Mouse (Mus musculus) gastrocnemius, adult 2 months (tissue): ENCODE results near the gene Prkd3. TPM values are rescaled to one million over a fixed set of nuclear protein-coding genes. Genes with fewer than 3 reads are reported as not detected.

Experiments used
- DNase-seq: peaks from one replicate; pipeline ENCODE4 v3.0.0; 2022
- H3K27ac ChIP-seq: fragments of 200-600 bp; 2 replicates; pipeline ENCODE4 v1.8.1; 2022; ENCODE audit warnings: mild to moderate bottlenecking
- H3K4me3 ChIP-seq: fragments of 200-600 bp; 2 replicates; pipeline ENCODE4 v1.8.1; 2022; ENCODE audit warnings: mild to moderate bottlenecking, moderate library complexity
- CTCF ChIP-seq: fragments of 200-600 bp; IDR thresholded peaks from 2 replicates; pipeline ENCODE4 v1.8.1; 2022; ENCODE audit warnings: antibody characterized with exemption, mild to moderate bottlenecking, moderate library complexity
- intact Hi-C: fragments of 180-260 bp; cut with DNase I; formaldehyde crosslinking; loops from one replicate; pipeline ENCODE4 v1.15.1; 2025
- total RNA-seq, 2 experiments: library from RNA; stranded (reverse); gene quantifications; 2 replicates each; pipeline ENCODE4 v1.2.3; 2021

Prkd3 gene
- total RNA-seq, 2 experiments from 2014 or later = 8.6 to 9.7 TPM

DNA sequence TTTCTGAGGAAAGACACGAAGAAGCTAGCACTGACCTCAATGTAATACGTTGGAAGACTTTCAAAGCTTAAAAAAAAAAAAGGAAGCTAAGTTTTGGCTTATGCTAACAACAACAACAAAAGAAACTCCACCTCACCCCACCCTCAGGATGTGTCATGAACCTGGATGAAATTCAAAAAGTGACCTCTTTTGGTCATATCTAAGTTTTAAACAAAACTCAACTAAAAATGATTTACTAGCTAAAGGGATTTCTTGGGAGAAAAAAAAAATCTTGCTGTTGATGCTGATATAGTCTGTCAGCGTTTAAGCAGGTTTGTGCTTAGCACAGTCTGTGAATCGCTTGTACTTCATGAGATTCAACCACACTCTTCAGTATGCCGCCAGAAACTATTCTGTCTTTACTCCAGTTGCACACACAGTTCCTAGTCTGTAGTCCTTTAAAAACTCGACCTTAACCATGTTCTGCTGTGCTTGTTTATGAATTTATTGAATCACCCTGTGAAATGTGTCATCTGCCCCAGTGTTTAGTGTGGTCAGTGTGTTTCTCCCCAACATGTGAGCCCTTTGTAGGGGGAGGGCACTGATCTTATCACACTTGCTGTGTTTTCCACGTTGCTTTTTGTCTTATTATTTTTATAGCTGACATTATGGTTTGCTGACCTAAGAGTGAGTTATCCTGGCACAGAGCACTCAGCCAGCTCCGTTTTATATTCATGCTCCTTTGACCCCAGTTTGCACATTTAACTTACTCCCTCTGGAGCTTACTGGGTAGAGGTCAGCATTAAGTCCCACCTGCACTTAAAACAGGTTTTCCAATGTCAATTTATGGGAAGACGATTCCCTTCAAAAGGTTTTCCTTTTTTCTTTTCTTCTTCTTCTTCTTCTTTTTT lies 25.4 kb downstream of the Prkd3 start:
- DNase-seq = no peak
- no peak for TF ChIP-seq CTCF
- peak overlapping the region; percentile 78 for H3K27ac ChIP-seq
- intact Hi-C loops = no loop called here
- H3K4me3 ChIP-seq = peak overlapping the region; percentile 41

GRCm38 (mm10) chr17:78994382-78994781 lies 26.2 kb downstream of the Prkd3 start:
- peak; percentile 31 for DNase-seq
- peak overlapping the region; percentile 78 for H3K27ac ChIP-seq
- peak overlapping the region; percentile 41 for H3K4me3 ChIP-seq
- intact Hi-C loops = no loop called here
- TF ChIP-seq CTCF = no peak

DNA sequence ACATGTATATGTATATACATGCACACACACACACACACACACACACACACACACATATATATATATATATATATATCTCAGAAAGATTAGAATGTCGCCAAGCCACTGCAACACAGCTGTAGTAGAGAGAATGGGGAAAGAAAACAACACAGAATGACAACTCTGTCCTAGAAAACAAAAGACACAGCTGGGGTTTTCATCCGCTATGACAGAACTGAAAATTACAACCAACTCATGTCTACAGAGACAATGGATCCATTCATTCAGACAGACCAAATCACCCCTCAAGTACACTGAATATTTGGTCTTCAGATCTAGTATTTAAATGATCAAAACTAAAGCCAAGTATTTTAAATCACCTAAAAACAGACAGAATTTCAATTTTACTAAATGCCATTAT lies 26.9 kb downstream of the Prkd3 start:
- Histone ChIP-seq H3K4me3 (no peak overlapping the region), H3K27ac (no peak overlapping the region)
- no peak for DNase-seq
- no peak for TF ChIP-seq CTCF
- intact Hi-C loops = no loop called here

GRCm38 (mm10) chr17:78992303-78993027 lies 28.2 kb downstream of the Prkd3 start:
- Histone ChIP-seq H3K27ac (peak overlapping the region; percentile 16; the same call in 1 of the 2 replicates), H3K4me3 (no peak overlapping the region)
- no peak for TF ChIP-seq CTCF
- DNase-seq = no peak
- intact Hi-C loops = no loop called here

DNA sequence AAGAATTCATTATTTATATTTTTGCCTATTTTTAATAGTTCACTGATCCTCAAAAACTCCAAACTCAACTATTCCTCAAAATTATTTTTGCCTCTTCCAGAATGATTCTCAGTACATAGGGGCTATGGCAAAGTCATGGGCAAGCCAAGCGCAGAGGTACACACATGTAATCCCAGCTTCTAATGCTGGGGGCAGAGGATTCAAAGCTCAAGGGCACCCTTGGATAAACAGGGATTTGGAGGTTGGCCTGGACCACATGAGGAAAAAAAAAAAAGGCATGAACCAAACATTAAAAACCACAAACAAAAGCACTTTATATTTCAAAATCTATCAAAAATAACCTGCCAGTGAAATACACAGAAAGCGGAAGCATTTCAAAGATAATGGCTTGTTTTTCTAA lies 29.1 kb downstream of the Prkd3 start:
- intact Hi-C loops = no loop called here
- H3K4me3 ChIP-seq = no peak overlapping the region
- no peak overlapping the region for H3K27ac ChIP-seq
- no peak for DNase-seq
- TF ChIP-seq CTCF = no peak

GRCm38 (mm10) chr17:78989015-78989414 lies 31.6 kb downstream of the Prkd3 start:
- Histone ChIP-seq H3K27ac (no peak overlapping the region), H3K4me3 (0 out of 2 replicates have a peak overlapping the region, but pooled peaks have one; percentile 1)
- intact Hi-C loops = no loop called here
- no peak for TF ChIP-seq CTCF
- DNase-seq = no peak

DNA sequence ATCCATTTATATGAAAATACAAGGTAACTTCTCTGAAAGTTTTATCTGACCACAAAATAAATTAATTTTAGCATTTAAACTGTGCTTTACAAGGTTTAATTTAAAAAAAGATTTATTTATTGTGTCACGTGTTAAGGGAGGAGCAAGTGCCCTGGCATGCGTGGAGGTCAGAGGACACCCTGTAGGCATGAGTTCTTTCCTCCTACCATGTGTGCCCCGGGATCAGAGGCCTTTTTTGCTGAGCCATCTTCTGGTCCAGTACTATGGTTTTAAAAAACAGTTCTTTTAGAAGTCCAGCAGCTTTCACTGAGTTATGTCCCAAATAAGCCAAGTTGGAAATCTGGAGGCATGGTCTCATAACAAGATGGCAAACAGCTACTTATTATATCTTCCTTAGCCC lies 36.9 kb downstream of the Prkd3 start:
- Histone ChIP-seq H3K4me3 (no peak overlapping the region), H3K27ac (no peak overlapping the region)
- intact Hi-C loops = no loop called here
- TF ChIP-seq CTCF = no peak
- DNase-seq = no peak

GRCm38 (mm10) chr17:78983166-78983565 lies 37.5 kb downstream of the Prkd3 start:
- 0 out of 2 replicates have a peak, but pooled peaks have one; percentile 9 for TF ChIP-seq CTCF
- intact Hi-C loops = no loop called here

DNA sequence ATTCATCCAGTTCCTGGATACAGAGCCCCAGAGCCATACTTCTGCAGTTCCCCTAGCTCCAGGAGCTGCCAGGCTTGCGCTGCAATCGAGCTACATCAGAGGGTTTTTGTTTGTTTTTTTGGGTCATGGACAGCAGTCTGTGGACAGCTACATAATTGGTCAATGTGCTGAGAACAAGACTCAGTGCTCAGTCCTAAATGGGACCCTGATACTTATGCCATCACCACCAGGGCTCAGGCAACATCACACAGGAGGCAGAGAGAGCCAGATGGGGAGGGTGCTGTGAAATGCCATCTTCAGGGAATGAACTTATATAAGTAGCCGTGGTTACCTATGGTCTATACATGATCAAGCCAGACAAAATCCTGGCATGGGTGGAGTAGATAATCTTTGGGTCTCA lies 52.1 kb downstream of the Prkd3 start:
- TF ChIP-seq CTCF = no peak
- Histone ChIP-seq H3K27ac (no peak overlapping the region), H3K4me3 (no peak overlapping the region)
- intact Hi-C loops = no loop called here
- DNase-seq = no peak

More at GRCm38 (mm10) chr17:78983166-78983565, 37.5 kb downstream of the Prkd3 start:
- H3K4me3 ChIP-seq = no peak overlapping the region
- H3K27ac ChIP-seq = no peak overlapping the region
- DNase-seq = no peak

- no peak for TF ChIP-seq CTCF
- intact Hi-C loops = no loop called here
- no peak for DNase-seq
- no peak overlapping the region for H3K27ac ChIP-seq
- H3K4me3 ChIP-seq = no peak overlapping the region
Measured at GRCm38 (mm10) chr17:78966092-78966883, 54.3 kb downstream of the Prkd3 start.

DNA sequence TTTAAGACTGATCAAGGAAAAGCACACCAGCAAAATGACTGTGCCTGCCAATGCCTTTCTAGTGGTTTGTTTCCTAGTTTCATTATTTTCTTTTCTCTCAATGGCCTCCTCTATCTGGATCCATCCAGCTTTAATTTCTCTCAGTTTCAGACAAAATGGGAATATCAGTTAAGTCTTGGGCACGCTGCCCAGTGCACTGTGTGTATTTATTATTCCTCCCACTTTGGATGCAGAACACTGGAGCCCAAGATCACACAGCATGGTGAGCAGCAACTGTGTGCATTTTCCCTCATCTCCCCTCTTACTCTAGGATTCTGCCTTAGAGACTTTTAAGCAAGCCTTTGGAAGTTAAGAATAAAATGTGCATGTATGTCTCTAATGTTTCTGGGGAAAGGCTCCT lies 56.2 kb downstream of the Prkd3 start:
- H3K4me3 ChIP-seq = no peak overlapping the region
- no peak for DNase-seq
- intact Hi-C loops = no loop called here
- no peak overlapping the region for H3K27ac ChIP-seq
- TF ChIP-seq CTCF = no peak

- no peak for DNase-seq
- H3K4me3 ChIP-seq = no peak overlapping the region
- intact Hi-C loops = no loop called here
- no peak overlapping the region for H3K27ac ChIP-seq
- TF ChIP-seq CTCF = no peak
Measured at GRCm38 (mm10) chr17:78959473-78959872, 61.1 kb downstream of the Prkd3 start.

GRCm38 (mm10) chr17:78953240-78953639 lies 67.4 kb downstream of the Prkd3 start:
- intact Hi-C loops = no loop called here
- DNase-seq = no peak
- TF ChIP-seq CTCF = no peak
- Histone ChIP-seq H3K4me3 (no peak overlapping the region), H3K27ac (no peak overlapping the region)
